Mouse (Mus musculus) liver, embryonic 18 days (tissue): ENCODE data around the gene Celf6. TPM values are rescaled to one million over a fixed set of nuclear protein-coding genes. Genes with fewer than 3 reads are reported as not detected.

Experiments
- polyA plus RNA-seq: library from polyadenylated mRNA; depleted of rRNA; stranded (reverse); fragments of >200 nt; gene quantifications from 2 replicates; pipeline ENCODE4 v1.2.3, GENCODE M21; 2012; rRNA removed

Celf6 gene
- not detected in 2 replicates for polyA plus RNA-seq

GRCm38 (mm10) chr9:59577844-59578504 lies at the start of gene Celf6:
Gene Celf6, plus strand, starts transcription at chr9:59577917.

GRCm38 (mm10) chr9:59539441-59540137 lies 38.1 kb upstream of the Celf6 start, which contains the start of the genes Hexa and Tmem202:
Gene Hexa, plus strand, starts transcription at chr9:59539540.
Gene Tmem202, minus strand, starts transcription at chr9:59539847.

GRCm38 (mm10) chr9:59616622-59617306 lies 39.0 kb downstream of the Celf6 start, which contains the start of gene Parp6:
Gene Parp6, plus strand, starts transcription at chr9:59617284.

GRCm38 (mm10) chr9:59655958-59656634 lies 78.4 kb downstream of the Celf6 start, which contains the start of gene Pkm:
Gene Pkm, plus strand, starts transcription at chr9:59656368.

Other genes with a start within 250 kb of the Celf6 start
- gene Bbs4, start 224.4 kb upstream of the Celf6 start, polyA plus RNA-seq = 1.2 and 1.4 TPM in 2 replicates
- 12.9 and 13.3 TPM in 2 replicates for gene Arih1, start 91.3 kb upstream of the Celf6 start, polyA plus RNA-seq
- gene Hexa, start 38.4 kb upstream of the Celf6 start, polyA plus RNA-seq = 27.6 and 29.3 TPM in 2 replicates
- gene Tmem202, start 38.1 kb upstream of the Celf6 start, polyA plus RNA-seq = 0.07 and 0.11 TPM in 2 replicates
- 6.4 and 7.6 TPM in 2 replicates for gene Parp6, start 39.4 kb downstream of the Celf6 start, polyA plus RNA-seq
- gene Pkm, start 78.5 kb downstream of the Celf6 start, polyA plus RNA-seq = 137 and 139 TPM in 2 replicates
- 0.67 and 0.74 TPM in 2 replicates for gene Gramd2, start 102.2 kb downstream of the Celf6 start, polyA plus RNA-seq
- gene Senp8, start 172.8 kb downstream of the Celf6 start, polyA plus RNA-seq = 1.1 and 1.4 TPM in 2 replicates
- gene Myo9a, start 173.0 kb downstream of the Celf6 start, polyA plus RNA-seq = 2.0 and 2.3 TPM in 2 replicates